Mouse (Mus musculus): Measurements from ENCODE around the gene Rgl2. TPM values are rescaled to one million over a fixed set of nuclear protein-coding genes. Genes with fewer than 3 reads are reported as not detected.
"Not testable (repeated sequence)": the region's sequence is repeated elsewhere in the genome, so short reads cannot be mapped to it uniquely, and the experiment has no call there.

Gene Rgl2
- polyA plus RNA-seq, 1 experiment from 2014 or later = 44.2 TPM

DNA sequence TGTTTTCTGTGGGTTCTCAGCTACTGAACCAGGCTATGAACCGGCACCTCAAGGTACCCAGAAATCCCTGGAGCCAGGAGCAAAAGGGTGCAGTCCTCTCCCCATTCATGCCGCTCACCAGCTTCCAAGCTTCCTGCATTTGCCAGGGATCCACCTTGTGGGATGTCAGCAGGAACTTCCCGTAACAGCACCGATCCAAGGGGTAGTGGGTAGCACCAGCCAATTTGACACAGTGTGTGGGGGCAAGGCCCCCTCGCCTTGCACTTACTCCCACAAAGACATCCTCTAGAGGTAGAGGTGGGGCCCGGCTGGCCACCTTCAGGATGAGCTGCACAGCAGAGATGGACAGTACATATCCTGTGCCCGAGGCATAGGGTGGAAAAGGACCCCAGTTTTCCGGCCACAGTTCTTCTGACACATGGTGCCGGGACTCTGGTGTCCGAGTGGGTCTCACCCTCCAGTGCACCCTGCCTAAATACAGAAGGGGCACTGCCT lies 20.8 kb downstream of the Rgl2 start:
- H3K27me3 ChIP-seq (ENCODE audit: insufficient read depth, poor library complexity, severe bottlenecking) = no peaks in the 10 kb centered on the region
- H3K36me3 ChIP-seq = peaks cover 77% of the 10 kb centered on the region
- WGBS = 71% methylated on average over 10 of the region's 10 CpGs
- peak overlapping the region; percentile 87 for H3K27ac ChIP-seq
- H3K4me1 ChIP-seq = peaks cover 46% of the 10 kb centered on the region
- no peaks in the 10 kb centered on the region for H3K9me3 ChIP-seq
- DNase-seq (ENCODE audit: low spot score) = no peak
- H3K4me3 ChIP-seq = peak overlapping the region; percentile 63

DNA sequence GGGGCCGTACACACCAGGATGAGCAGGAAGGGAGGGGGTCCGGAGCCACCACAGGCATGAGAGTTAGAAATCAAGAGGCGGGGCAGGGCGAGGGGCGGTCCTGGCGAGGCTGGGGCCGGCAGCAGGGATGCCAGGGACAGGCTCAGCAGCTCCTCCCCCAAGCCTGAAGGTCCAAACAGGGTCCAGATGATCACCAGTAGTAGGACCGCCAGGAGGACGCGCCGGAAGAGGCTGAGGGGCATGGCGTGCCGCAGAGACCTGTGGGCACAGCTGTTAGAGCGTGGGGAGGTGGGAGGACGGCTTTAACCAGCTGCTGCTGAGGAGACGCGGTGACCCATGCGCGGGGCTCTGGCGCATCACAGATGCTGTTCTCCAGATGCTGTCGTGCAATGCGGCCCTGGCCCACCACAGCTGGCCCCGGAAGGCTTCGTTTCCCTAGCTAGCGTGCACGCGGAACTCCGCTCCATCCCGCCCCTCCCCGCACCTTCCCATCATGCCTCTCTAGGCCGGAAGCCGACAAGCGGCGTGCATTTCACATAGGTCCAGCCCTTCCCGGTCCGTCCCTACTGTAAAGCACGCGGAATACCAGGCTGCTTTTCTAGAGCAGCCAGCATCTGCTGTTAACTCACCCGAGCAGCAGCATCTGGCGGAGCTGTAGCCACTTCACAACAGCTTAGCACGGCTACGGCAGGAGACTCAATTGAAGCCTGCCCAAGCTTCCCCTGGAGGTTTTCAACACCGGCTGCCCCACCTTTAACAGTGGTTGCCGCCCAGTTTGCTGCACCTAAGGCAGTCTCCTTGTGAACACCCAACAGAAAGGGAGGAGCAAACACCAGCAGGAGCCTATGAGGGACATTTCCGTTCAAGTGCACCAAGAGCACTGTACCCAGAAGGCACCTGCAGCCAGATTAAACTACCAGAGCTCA lies 21.9 kb downstream of the Rgl2 start, which contains the start of gene B3galt4:
B3galt4 (minus strand) TSS at position 468 of the 926 bp plus-strand sequence.
- 1% methylated on average over 45 of the region's 45 CpGs for whole genome bisulfite sequencing

DNA sequence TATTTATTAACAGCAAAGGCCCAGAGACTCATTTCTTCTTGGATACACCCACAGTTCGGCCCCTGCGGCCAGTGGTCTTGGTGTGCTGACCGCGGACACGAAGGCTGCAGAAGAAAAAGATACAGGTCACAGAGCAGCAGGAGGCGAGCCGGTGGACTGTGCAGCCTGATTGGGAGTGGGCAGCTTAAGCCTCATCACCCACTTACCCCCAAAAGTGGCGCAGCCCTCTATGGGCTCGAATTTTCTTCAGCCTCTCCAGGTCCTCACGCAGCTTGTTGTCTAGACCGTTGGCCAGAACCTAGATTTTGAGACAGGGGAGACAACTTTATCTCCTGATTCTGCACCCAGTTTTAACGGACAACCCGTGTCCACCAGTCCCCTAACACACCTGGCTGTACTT lies 22.7 kb downstream of the Rgl2 start:
- not testable (repeated sequence) for H3K27ac ChIP-seq; H3K9me3 ChIP-seq; DNase-seq (ENCODE audit: low spot score); H3K27me3 ChIP-seq (ENCODE audit: insufficient read depth, poor library complexity, severe bottlenecking)
- H3K4me3 ChIP-seq = peak overlapping the region; percentile 63
- peaks cover 60% of the 10 kb centered on the region for H3K36me3 ChIP-seq
- WGBS = 74% methylated on average over 13 of the region's 13 CpGs
- peaks cover 51% of the 10 kb centered on the region for H3K4me1 ChIP-seq

More for the DNA sequence above, 21.9 kb downstream of the Rgl2 start, which contains the start of gene B3galt4:
- peak; percentile 96 for DNase-seq (ENCODE audit: low spot score)
- H3K27me3 ChIP-seq (ENCODE audit: insufficient read depth, poor library complexity, severe bottlenecking) = no peaks in the 10 kb centered on the region
- peaks cover 66% of the 10 kb centered on the region for H3K36me3 ChIP-seq
- peak within 1 kb of the TSS; percentile 87 for H3K27ac ChIP-seq
- H3K4me3 ChIP-seq = peak within 1 kb of the TSS; percentile 63
- no peaks in the 10 kb centered on the region for H3K9me3 ChIP-seq
- peaks cover 46% of the 10 kb centered on the region for H3K4me1 ChIP-seq

GRCm38 (mm10) chr17:33952879-33953278 lies 23.5 kb downstream of the Rgl2 start:
- WGBS = 86% methylated on average over 4 of the region's 4 CpGs
- H3K9me3 ChIP-seq = no peaks in the 10 kb centered on the region
- peaks cover 51% of the 10 kb centered on the region for H3K4me1 ChIP-seq

DNA sequence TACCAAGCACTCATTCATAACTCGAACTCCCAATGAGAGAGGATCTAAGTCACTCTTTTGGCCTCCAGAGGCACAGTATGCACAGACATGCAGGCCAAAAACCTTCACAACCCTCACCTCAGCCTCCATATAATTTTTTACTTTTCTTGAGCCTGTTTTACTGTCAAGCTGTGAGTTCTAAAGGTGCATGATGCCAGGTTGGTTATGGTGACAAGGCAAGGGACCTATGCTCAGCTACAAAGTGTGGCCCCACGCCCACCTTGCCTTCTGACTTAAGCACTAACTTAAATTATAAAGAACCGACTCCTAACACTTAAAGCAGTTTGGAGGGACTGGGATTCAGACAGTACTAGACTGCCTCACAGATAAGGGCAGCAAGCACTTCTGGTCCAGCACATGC lies 24.0 kb downstream of the Rgl2 start:
- WGBS = 78% methylated on average over 3 of the region's 3 CpGs
- Histone ChIP-seq H3K36me3 (peaks cover 54% of the 10 kb centered on the region), H3K4me3 (peak overlapping the region; percentile 100), H3K27me3 (ENCODE audit: insufficient read depth, poor library complexity, severe bottlenecking) (no peaks in the 10 kb centered on the region), H3K4me1 (peaks cover 51% of the 10 kb centered on the region), H3K27ac (no peak overlapping the region), H3K9me3 (no peaks in the 10 kb centered on the region)
- no peak for DNase-seq (ENCODE audit: low spot score)

More at GRCm38 (mm10) chr17:33952879-33953278, 23.5 kb downstream of the Rgl2 start:
- Histone ChIP-seq H3K4me3 (peak overlapping the region; percentile 100), H3K27ac (no peak overlapping the region), H3K36me3 (peaks cover 55% of the 10 kb centered on the region), H3K27me3 (ENCODE audit: insufficient read depth, poor library complexity, severe bottlenecking) (no peaks in the 10 kb centered on the region)
- DNase-seq (ENCODE audit: low spot score) = no peak

DNA sequence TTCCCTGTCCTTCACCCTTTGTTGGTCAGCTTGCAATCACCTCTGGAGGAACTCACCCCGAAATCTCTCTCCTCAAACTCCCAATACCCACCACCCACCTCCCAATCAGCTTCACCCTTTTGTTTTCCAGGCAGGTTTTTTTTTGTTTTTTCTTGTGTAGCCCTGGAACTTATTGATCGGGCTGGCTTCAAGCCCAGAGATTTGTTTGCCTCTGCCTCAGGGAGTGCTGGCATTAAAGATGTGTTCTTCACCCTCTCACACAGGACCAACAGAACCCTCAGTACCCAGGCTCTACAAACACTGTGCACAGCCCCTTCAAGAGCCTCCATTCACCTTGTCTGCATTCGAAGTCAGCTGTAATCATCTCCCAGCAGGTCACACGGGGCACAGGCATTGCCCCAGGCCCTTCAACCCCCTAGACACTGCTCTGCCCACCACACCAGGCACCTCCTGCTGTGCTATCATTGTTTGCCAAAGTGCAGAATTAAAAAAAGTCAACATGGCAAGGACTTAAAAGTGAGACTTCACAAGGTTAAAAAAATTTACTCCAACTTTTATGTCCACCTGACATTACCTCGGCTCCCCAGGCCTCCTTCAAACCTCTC lies 24.7 kb downstream of the Rgl2 start:
- Histone ChIP-seq H3K27me3 (ENCODE audit: insufficient read depth, poor library complexity, severe bottlenecking) (no peaks in the 10 kb centered on the region), H3K36me3 (peaks cover 54% of the 10 kb centered on the region), H3K4me3 (peak overlapping the region; percentile 100), H3K4me1 (peaks cover 51% of the 10 kb centered on the region), H3K27ac (peak overlapping the region; percentile 98; the same call in 1 of the 2 replicates), H3K9me3 (no peaks in the 10 kb centered on the region)
- WGBS = 45% methylated on average over 5 of the region's 5 CpGs
- no peak for DNase-seq (ENCODE audit: low spot score)

DNA sequence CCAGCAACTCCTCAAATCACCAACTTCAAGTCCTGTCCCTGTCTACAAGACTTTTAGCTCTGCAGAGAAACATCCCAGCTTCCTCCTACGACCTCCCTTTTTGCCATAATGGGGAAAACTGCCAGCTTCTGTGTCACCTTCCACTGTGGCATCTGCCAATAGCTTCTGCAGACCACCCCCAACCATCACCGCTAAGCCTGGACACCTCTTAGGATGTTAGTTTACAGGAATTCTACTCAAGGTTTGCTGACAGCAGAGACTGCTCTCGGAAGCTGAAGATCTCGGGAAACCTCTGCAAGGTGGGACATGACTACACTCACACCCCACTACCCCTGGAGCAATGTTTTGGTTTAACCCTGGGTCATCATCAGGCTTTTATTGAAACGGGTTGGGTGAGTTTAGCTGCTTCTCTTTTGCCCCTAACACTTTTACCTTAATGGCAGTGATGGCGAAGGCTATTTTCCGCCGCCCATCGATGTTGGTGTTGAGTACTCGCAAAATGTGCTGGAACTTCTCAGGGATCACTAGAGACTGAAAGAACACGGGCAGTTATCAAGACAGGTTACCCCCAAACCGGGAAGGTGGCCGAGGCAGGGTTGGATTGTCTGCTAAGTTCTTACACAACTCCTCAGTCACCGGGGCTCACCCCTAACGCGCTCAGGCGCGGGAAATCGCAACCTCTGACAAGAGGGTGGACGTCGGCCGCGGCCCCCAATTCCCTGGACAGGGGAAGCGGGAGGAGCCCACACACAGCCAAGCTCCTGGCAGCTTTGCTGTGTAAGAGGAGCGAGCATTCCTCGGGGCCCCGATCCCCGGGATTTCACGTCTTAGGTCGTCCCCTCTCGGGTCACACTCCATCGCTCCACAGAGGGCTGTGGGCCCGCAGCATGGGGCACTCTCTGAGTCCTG lies 25.6 kb downstream of the Rgl2 start:
- Histone ChIP-seq H3K4me3 (peak overlapping the region; percentile 100), H3K27ac (peak overlapping the region; percentile 98), H3K36me3 (peaks cover 55% of the 10 kb centered on the region), H3K9me3 (no peaks in the 10 kb centered on the region), H3K4me1 (peaks cover 51% of the 10 kb centered on the region), H3K27me3 (ENCODE audit: insufficient read depth, poor library complexity, severe bottlenecking) (no peaks in the 10 kb centered on the region)
- no peak for DNase-seq (ENCODE audit: low spot score)
- WGBS = under 1% methylated on average over 33 of the region's 33 CpGs

DNA sequence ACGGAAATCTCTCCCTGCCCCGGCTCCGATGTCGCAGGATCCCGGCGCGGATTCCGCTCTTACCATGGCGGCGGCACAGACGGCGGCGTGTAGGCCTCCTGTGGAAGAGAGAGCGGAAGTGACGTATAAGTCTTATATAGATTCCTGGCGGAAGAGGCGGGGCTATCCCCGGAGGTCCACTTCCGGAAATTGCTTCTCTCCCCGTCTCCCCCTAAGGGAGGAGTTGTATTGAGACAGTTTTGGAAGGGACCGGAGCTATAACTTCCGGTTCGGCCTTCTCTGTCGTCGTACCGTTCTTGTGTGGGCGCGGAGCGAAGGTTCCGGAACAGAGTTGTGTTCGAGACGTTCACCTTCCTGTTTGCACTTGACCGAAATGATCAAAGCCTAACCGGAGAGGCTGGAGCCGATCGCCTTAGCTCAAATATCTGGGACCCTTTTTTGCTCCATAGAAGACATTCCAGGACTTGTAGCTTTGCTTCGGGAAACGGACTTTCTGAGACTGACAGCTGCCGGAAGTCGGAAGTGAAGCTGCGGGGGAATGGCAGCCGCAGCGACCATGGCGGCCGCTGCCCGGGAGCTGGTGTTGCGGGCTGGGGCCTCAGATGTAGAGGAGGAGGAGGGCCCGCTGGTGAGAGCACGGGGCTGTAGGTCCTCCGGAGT lies 26.3 kb downstream of the Rgl2 start, which contains the start of the genes Vps52 and Rps18:
Vps52 (plus strand) TSS at position 258 of the 660 bp plus-strand sequence.
Rps18 (minus strand) TSS at position 447 of the 660 bp plus-strand sequence.
- H3K9me3 ChIP-seq = no peaks in the 10 kb centered on the region

DNA sequence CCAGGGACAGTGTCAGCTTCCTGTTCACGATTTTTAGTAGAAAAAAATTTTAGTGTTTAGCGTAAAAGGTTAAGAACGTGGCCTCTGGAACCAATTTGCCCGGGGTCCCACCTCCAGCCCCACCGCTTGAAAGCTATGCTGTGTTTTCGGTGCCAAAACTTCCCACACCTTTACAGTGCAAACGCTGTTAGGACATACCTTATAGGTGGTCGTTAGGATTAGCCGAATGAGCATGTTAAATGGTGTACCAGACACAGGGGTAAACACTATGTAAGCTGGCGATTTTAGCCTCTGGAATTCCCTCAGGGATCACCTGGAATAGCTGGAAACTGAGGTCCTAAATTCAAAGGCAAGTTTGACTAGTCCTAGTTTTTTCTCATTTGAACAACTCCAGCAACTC lies 27.0 kb downstream of the Rgl2 start:
- 8% methylated on average over 10 of the region's 10 CpGs for WGBS
- no peaks in the 10 kb centered on the region for H3K27me3 ChIP-seq (ENCODE audit: insufficient read depth, poor library complexity, severe bottlenecking)
- peak overlapping the region; percentile 100 for H3K4me3 ChIP-seq
- H3K27ac ChIP-seq = peak overlapping the region; percentile 98
- DNase-seq (ENCODE audit: low spot score) = no peak
- H3K36me3 ChIP-seq = peaks cover 68% of the 10 kb centered on the region
- no peaks in the 10 kb centered on the region for H3K9me3 ChIP-seq
- peaks cover 38% of the 10 kb centered on the region for H3K4me1 ChIP-seq

More for the DNA sequence above, 26.3 kb downstream of the Rgl2 start, which contains the start of the genes Vps52 and Rps18:
- Histone ChIP-seq H3K4me3 (peak within 1 kb of the TSS; percentile 100), H3K27me3 (ENCODE audit: insufficient read depth, poor library complexity, severe bottlenecking) (no peaks in the 10 kb centered on the region), H3K36me3 (peaks cover 62% of the 10 kb centered on the region), H3K27ac (peak within 1 kb of the TSS; percentile 98), H3K4me1 (peaks cover 44% of the 10 kb centered on the region)
- peak; percentile 98 for DNase-seq (ENCODE audit: low spot score)
- whole genome bisulfite sequencing = under 1% methylated on average over 50 of the region's 50 CpGs

DNA sequence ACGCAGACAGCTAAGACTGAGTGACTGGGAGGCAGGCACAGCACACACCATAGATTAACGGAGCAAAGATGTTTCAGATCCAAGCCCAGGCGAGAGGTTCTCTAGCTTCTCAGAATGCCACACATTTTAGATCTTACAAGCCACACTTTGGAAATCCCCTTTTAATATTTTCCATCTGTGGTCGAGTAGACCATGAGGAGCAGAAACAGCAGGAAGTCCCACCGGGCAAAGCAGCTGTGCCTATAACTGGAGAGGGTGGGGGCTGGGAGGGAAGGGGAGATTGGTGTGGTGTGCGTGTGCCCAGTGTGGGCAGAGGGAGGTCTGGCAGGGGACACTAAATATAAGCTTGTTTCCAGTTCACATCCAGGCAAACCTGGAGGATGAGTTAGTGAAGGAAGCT lies 28.1 kb downstream of the Rgl2 start:
- 90% methylated on average over 6 of the region's 6 CpGs for WGBS
- no peak for DNase-seq (ENCODE audit: low spot score)
- Histone ChIP-seq H3K36me3 (peaks cover 70% of the 10 kb centered on the region), H3K4me1 (peaks cover 27% of the 10 kb centered on the region), H3K4me3 (no peak overlapping the region), H3K9me3 (no peaks in the 10 kb centered on the region), H3K27me3 (ENCODE audit: insufficient read depth, poor library complexity, severe bottlenecking) (no peaks in the 10 kb centered on the region), H3K27ac (no peak overlapping the region)

DNA sequence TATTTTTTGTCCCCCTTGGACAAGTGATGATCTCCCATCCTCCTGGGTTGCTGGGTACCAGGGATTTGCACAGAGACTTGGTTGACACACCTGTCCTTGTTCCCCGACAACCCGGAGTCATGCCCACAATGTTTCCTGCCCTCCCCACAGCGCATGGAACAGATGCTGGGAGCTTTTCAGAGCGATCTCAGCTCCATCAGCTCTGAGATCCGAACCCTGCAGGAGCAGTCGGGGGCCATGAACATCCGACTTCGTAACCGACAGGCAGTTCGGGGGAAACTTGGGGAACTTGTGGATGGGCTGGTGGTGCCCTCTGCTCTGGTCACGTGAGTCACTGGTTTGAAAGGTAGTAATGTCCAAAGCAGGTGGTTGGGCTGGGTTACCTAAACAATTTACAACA lies 29.1 kb downstream of the Rgl2 start:
- Histone ChIP-seq H3K4me3 (no peak overlapping the region), H3K27me3 (ENCODE audit: insufficient read depth, poor library complexity, severe bottlenecking) (no peaks in the 10 kb centered on the region), H3K36me3 (peaks cover 70% of the 10 kb centered on the region), H3K27ac (no peak overlapping the region), H3K4me1 (peaks cover 18% of the 10 kb centered on the region), H3K9me3 (no peaks in the 10 kb centered on the region)
- 91% methylated on average over 11 of the region's 11 CpGs for WGBS
- DNase-seq (ENCODE audit: low spot score) = no peak

Data from heart, embryonic 10.5 days (tissue).